Mouse (Mus musculus): ENCODE measurements around the gene Morc4. TPM values are rescaled to one million over a fixed set of nuclear protein-coding genes. Genes with fewer than 3 reads are reported as not detected.
A peak's percentile ranks its signal among the peaks of the same experiment; 100 is the strongest.

Gene Morc4
- polyA plus RNA-seq, 1 experiment: 3.2 TPM

- Histone ChIP-seq H3K79me2 (ENCODE audit: control insufficient read depth, insufficient read depth) (no peaks in the 10 kb centered on the region), H3K36me3 (ENCODE audit: control insufficient read depth, insufficient read depth) (no peaks in the 10 kb centered on the region), H3K4me3 (ENCODE audit: insufficient read depth, poor library complexity, severe bottlenecking) (no peak overlapping the region), H3ac (ENCODE audit: control insufficient read depth, insufficient read length, low read depth) (no peak overlapping the region), H3K27me3 (ENCODE audit: control insufficient read depth, insufficient read depth, insufficient read length) (no peaks in the 10 kb centered on the region), H3K79me3 (ENCODE audit: low read depth) (no peaks in the 10 kb centered on the region)
- TF ChIP-seq CTCF (IDR thresholded peaks at IDR 0.05; ENCODE audit: control insufficient read depth, insufficient read depth, insufficient read length) (no peak), MYOD1 (IDR thresholded peaks at IDR 0.05; ENCODE audit: control insufficient read depth, insufficient read length, low read depth) (no peak), CEBPB (IDR thresholded peaks at IDR 0.05; ENCODE audit: low read depth) (no peak), MAX (IDR thresholded peaks at IDR 0.05) (no peak), FOSL1 (IDR thresholded peaks at IDR 0.05; ENCODE audit: insufficient read depth, low read length, poor library complexity, severe bottlenecking) (no peak), MYOG (IDR thresholded peaks at IDR 0.05; ENCODE audit: control insufficient read depth, extremely low read depth, insufficient read length) (no peak), USF1 (IDR thresholded peaks at IDR 0.05; ENCODE audit: low read depth) (no peak)
Measured at GRCm38 (mm10) chrX:139877105-139877504, 5.6 kb upstream of the Morc4 start.

GRCm38 (mm10) chrX:139870300-139870711 is 1.2 kb downstream of the Morc4 start:
- Histone ChIP-seq H3K36me3 (ENCODE audit: control insufficient read depth, insufficient read depth) (no peaks in the 10 kb centered on the region), H3K4me3 (ENCODE audit: insufficient read depth, poor library complexity, severe bottlenecking) (no peak overlapping the region), H3ac (ENCODE audit: control insufficient read depth, insufficient read length, low read depth) (no peak overlapping the region), H3K79me3 (ENCODE audit: low read depth) (no peaks in the 10 kb centered on the region), H3K27me3 (ENCODE audit: control insufficient read depth, insufficient read depth, insufficient read length) (no peaks in the 10 kb centered on the region), H3K79me2 (ENCODE audit: control insufficient read depth, insufficient read depth) (no peaks in the 10 kb centered on the region)
- TF ChIP-seq MYOD1 (IDR thresholded peaks at IDR 0.05; ENCODE audit: control insufficient read depth, insufficient read length, low read depth): no peak
- peak; percentile 15 for TF ChIP-seq CTCF (IDR thresholded peaks at IDR 0.05; ENCODE audit: control insufficient read depth, insufficient read depth, insufficient read length)

- Histone ChIP-seq H3K79me3 (ENCODE audit: low read depth) (no peaks in the 10 kb centered on the region), H3K4me3 (ENCODE audit: insufficient read depth, poor library complexity, severe bottlenecking) (no peak overlapping the region), H3ac (ENCODE audit: control insufficient read depth, insufficient read length, low read depth) (no peak overlapping the region), H3K36me3 (ENCODE audit: control insufficient read depth, insufficient read depth) (no peaks in the 10 kb centered on the region), H3K27me3 (ENCODE audit: control insufficient read depth, insufficient read depth, insufficient read length) (no peaks in the 10 kb centered on the region), H3K79me2 (ENCODE audit: control insufficient read depth, insufficient read depth) (no peaks in the 10 kb centered on the region)
- TF ChIP-seq MAX (IDR thresholded peaks at IDR 0.05): no peak
- no peak for TF ChIP-seq USF1 (IDR thresholded peaks at IDR 0.05; ENCODE audit: low read depth)
- no peak for TF ChIP-seq CEBPB (IDR thresholded peaks at IDR 0.05; ENCODE audit: low read depth)
- TF ChIP-seq MYOD1 (IDR thresholded peaks at IDR 0.05; ENCODE audit: control insufficient read depth, insufficient read length, low read depth): no peak
- no peak for TF ChIP-seq CTCF (IDR thresholded peaks at IDR 0.05; ENCODE audit: control insufficient read depth, insufficient read depth, insufficient read length)
- no peak for TF ChIP-seq MYOG (IDR thresholded peaks at IDR 0.05; ENCODE audit: control insufficient read depth, extremely low read depth, insufficient read length)
- no peak for TF ChIP-seq FOSL1 (IDR thresholded peaks at IDR 0.05; ENCODE audit: insufficient read depth, low read length, poor library complexity, severe bottlenecking)
Measured at GRCm38 (mm10) chrX:139859402-139859801, 12.1 kb downstream of the Morc4 start.

- Histone ChIP-seq H3ac (ENCODE audit: control insufficient read depth, insufficient read length, low read depth) (no peak overlapping the region), H3K36me3 (ENCODE audit: control insufficient read depth, insufficient read depth) (no peaks in the 10 kb centered on the region), H3K79me2 (ENCODE audit: control insufficient read depth, insufficient read depth) (no peaks in the 10 kb centered on the region), H3K4me3 (ENCODE audit: insufficient read depth, poor library complexity, severe bottlenecking) (no peak overlapping the region), H3K79me3 (ENCODE audit: low read depth) (no peaks in the 10 kb centered on the region), H3K27me3 (ENCODE audit: control insufficient read depth, insufficient read depth, insufficient read length) (no peaks in the 10 kb centered on the region)
- TF ChIP-seq MYOD1 (IDR thresholded peaks at IDR 0.05; ENCODE audit: control insufficient read depth, insufficient read length, low read depth) (no peak), MYOG (IDR thresholded peaks at IDR 0.05; ENCODE audit: control insufficient read depth, extremely low read depth, insufficient read length) (no peak), FOSL1 (IDR thresholded peaks at IDR 0.05; ENCODE audit: insufficient read depth, low read length, poor library complexity, severe bottlenecking) (no peak), MAX (IDR thresholded peaks at IDR 0.05) (no peak), USF1 (IDR thresholded peaks at IDR 0.05; ENCODE audit: low read depth) (no peak), CTCF (IDR thresholded peaks at IDR 0.05; ENCODE audit: control insufficient read depth, insufficient read depth, insufficient read length) (no peak), CEBPB (IDR thresholded peaks at IDR 0.05; ENCODE audit: low read depth) (no peak)
Measured at GRCm38 (mm10) chrX:139854795-139855194, 16.7 kb downstream of the Morc4 start.

GRCm38 (mm10) chrX:139841091-139841490 is 30.4 kb downstream of the Morc4 start:
- no peak for TF ChIP-seq MYOD1 (IDR thresholded peaks at IDR 0.05; ENCODE audit: control insufficient read depth, insufficient read length, low read depth)
- no peak for TF ChIP-seq MAX (IDR thresholded peaks at IDR 0.05)
- TF ChIP-seq USF1 (IDR thresholded peaks at IDR 0.05; ENCODE audit: low read depth): no peak
- TF ChIP-seq CTCF (IDR thresholded peaks at IDR 0.05; ENCODE audit: control insufficient read depth, insufficient read depth, insufficient read length): no peak
- TF ChIP-seq MYOG (IDR thresholded peaks at IDR 0.05; ENCODE audit: control insufficient read depth, extremely low read depth, insufficient read length): no peak
- no peak for TF ChIP-seq CEBPB (IDR thresholded peaks at IDR 0.05; ENCODE audit: low read depth)
- TF ChIP-seq FOSL1 (IDR thresholded peaks at IDR 0.05; ENCODE audit: insufficient read depth, low read length, poor library complexity, severe bottlenecking): no peak
- Histone ChIP-seq H3K4me3 (ENCODE audit: insufficient read depth, poor library complexity, severe bottlenecking) (no peak overlapping the region), H3K36me3 (ENCODE audit: control insufficient read depth, insufficient read depth) (no peaks in the 10 kb centered on the region), H3K27me3 (ENCODE audit: control insufficient read depth, insufficient read depth, insufficient read length) (no peaks in the 10 kb centered on the region), H3K79me2 (ENCODE audit: control insufficient read depth, insufficient read depth) (no peaks in the 10 kb centered on the region), H3K79me3 (ENCODE audit: low read depth) (no peaks in the 10 kb centered on the region), H3ac (ENCODE audit: control insufficient read depth, insufficient read length, low read depth) (no peak overlapping the region)

- no peaks in the 10 kb centered on the region for H3K36me3 ChIP-seq (ENCODE audit: control insufficient read depth, insufficient read depth)
- no peaks in the 10 kb centered on the region for H3K27me3 ChIP-seq (ENCODE audit: control insufficient read depth, insufficient read depth, insufficient read length)
- H3K4me3 ChIP-seq (ENCODE audit: insufficient read depth, poor library complexity, severe bottlenecking): no peak overlapping the region
- TF ChIP-seq MAX (IDR thresholded peaks at IDR 0.05) (no peak), FOSL1 (IDR thresholded peaks at IDR 0.05; ENCODE audit: insufficient read depth, low read length, poor library complexity, severe bottlenecking) (no peak), CEBPB (IDR thresholded peaks at IDR 0.05; ENCODE audit: low read depth) (no peak), USF1 (IDR thresholded peaks at IDR 0.05; ENCODE audit: low read depth) (no peak), CTCF (IDR thresholded peaks at IDR 0.05; ENCODE audit: control insufficient read depth, insufficient read depth, insufficient read length) (no peak), MYOD1 (IDR thresholded peaks at IDR 0.05; ENCODE audit: control insufficient read depth, insufficient read length, low read depth) (no peak), MYOG (IDR thresholded peaks at IDR 0.05; ENCODE audit: control insufficient read depth, extremely low read depth, insufficient read length) (no peak)
- no peaks in the 10 kb centered on the region for H3K79me2 ChIP-seq (ENCODE audit: control insufficient read depth, insufficient read depth)
- H3ac ChIP-seq (ENCODE audit: control insufficient read depth, insufficient read length, low read depth): no peak overlapping the region
- H3K79me3 ChIP-seq (ENCODE audit: low read depth): no peaks in the 10 kb centered on the region
Measured at GRCm38 (mm10) chrX:139839057-139839456, 32.4 kb downstream of the Morc4 start.
